ENCODE assay signal across 15 mouse cellular contexts in the genomic region with DNA sequence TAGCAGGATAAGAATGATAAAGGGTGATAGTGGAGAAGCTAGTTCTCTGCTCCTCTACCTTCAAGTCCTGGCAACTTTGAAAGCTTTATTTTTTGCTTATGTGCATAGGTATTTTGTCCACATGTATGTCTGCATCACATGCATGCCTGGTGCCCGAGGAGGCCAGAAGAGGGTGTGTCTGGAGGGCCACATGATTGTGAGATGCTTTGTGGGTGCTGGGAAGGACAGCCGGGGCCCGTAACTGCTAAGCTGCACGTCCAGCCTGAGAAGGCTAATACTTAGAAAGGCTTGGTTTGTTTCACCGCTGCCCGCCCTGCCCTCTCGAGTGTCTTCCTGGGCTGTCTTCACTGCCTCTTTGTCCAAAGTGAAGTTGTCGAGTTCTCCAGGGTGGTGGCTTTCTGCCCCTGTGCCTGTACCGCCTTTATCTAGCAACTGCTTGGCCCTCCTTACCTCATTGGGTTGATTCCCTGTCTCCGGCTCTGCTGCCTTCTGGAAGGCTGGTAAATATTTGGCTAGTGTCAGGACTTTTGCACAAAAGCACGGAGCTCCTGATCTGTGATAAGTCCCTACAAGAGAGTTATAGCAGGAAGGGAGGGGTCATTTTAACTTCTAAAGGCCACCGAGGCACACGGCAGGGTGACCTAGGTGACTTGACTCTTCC.
A peak's percentile ranks its signal among the peaks of the same experiment; 100 is the strongest.
DNase-seq lines count a peak whose midpoint lies in the region; ATAC-seq and TF ChIP-seq lines count a peak whose summit lies in the region.
"Had no signal": no experiment of that assay in that cellular context is flagged by ENCODE, and none has a peak within 500 bp of the region (broad histone marks: within the 10 kb centered on the region; RNA-seq: fewer than 3 reads in every experiment).

No protein-coding gene starts in this region.

- H3K4me3 ChIP-seq in liver, embryonic 11.5 days (ENCODE audit: low read depth, low read length) = no peak overlapping the region
- H3K4me3 ChIP-seq in intestine, embryonic 14.5 days (ENCODE audit: low read depth, low read length) = no peak overlapping the region
- H3K4me3 ChIP-seq in stomach, postnatal 0 days (ENCODE audit: low read depth, low read length) = peak overlapping the region; percentile 77
- H3K4me3 ChIP-seq: erythroblast, embryonic 14.5 days; midbrain, embryonic 15.5 days; neural tube, embryonic 13.5 days had no signal

- no peak for ATAC-seq in liver, embryonic 11.5 days (replicated peaks; ENCODE audit: low FRiP score)
- ATAC-seq in intestine, embryonic 14.5 days (replicated peaks; ENCODE audit: low FRiP score, low TSS enrichment, low read depth) = no peak
- ATAC-seq in stomach, postnatal 0 days (ENCODE audit: low FRiP score, low TSS enrichment) = peak; percentile 17; the same call in 1 of the 2 replicates
- no peak for ATAC-seq in megakaryocyte, adult 5-6 weeks (ENCODE audit: poor library complexity, severe bottlenecking)
- ATAC-seq: inflammation-experienced regulatory T-cells, adult 6 months; midbrain, embryonic 15.5 days had no signal

- TF ChIP-seq CTCF in stomach, postnatal 0 days (IDR thresholded peaks at IDR 0.05; ENCODE audit: low read depth) = no peak

- no peaks in the 10 kb centered on the region for H3K36me3 ChIP-seq in liver, embryonic 11.5 days (ENCODE audit: control insufficient read depth, insufficient read depth, low read length)
- H3K36me3 ChIP-seq in intestine, embryonic 14.5 days (ENCODE audit: control insufficient read depth, insufficient read depth, low read length) = no peaks in the 10 kb centered on the region
- H3K36me3 ChIP-seq in stomach, postnatal 0 days (ENCODE audit: control insufficient read depth, insufficient read depth, low read length) = no peaks in the 10 kb centered on the region
- H3K36me3 ChIP-seq: midbrain, embryonic 15.5 days; neural tube, embryonic 13.5 days had no signal

- H3K9ac ChIP-seq in liver, embryonic 11.5 days (ENCODE audit: low read depth, low read length) = no peak overlapping the region
- H3K9ac ChIP-seq in intestine, embryonic 14.5 days (ENCODE audit: low read length) = no peak overlapping the region
- H3K9ac ChIP-seq in stomach, postnatal 0 days (ENCODE audit: low read length) = 0 out of 2 replicates have a peak overlapping the region, but pooled peaks have one; percentile 18
- H3K9ac ChIP-seq: lung, embryonic 14.5 days; midbrain, embryonic 15.5 days; neural tube, embryonic 13.5 days had no signal

- no peak for TF ChIP-seq EP300 in stomach, postnatal 0 days (optimal IDR thresholded peaks at IDR 0.05)

- H3K27me3 ChIP-seq in liver, embryonic 11.5 days (replicated peaks; ENCODE audit: control insufficient read depth, insufficient read depth, low read length) = peaks cover 45% of the 10 kb centered on the region
- H3K27me3 ChIP-seq in intestine, embryonic 14.5 days (replicated peaks; ENCODE audit: control insufficient read depth, insufficient read depth, low read length) = peaks cover 16% of the 10 kb centered on the region
- no peaks in the 10 kb centered on the region for H3K27me3 ChIP-seq in stomach, postnatal 0 days (ENCODE audit: control insufficient read depth, insufficient read depth, low read length)

- no peaks in the 10 kb centered on the region for H3K9me3 ChIP-seq in liver, embryonic 11.5 days (ENCODE audit: control insufficient read depth, low read length)
- no peaks in the 10 kb centered on the region for H3K9me3 ChIP-seq in intestine, embryonic 14.5 days (ENCODE audit: control insufficient read depth, low read length)
- H3K9me3 ChIP-seq in stomach, postnatal 0 days (ENCODE audit: control insufficient read depth, low read length) = no peaks in the 10 kb centered on the region
- H3K9me3 ChIP-seq: midbrain, embryonic 15.5 days; neural tube, embryonic 13.5 days had no signal

- no peak for DNase-seq in liver, embryonic 11.5 days (ENCODE audit: low spot score)
- no peak for DNase-seq in liver
- DNase-seq in intestine, embryonic 14.5 days (ENCODE audit: low spot score) = no peak
- DNase-seq in kidney, postnatal 14 days = peak; percentile 33
- DNase-seq in stomach, postnatal 0 days (ENCODE audit: low spot score) = peak; percentile 62
- DNase-seq in frontal cortex, postnatal 36 days (ENCODE audit: low spot score in 2 of 2) = no peak
- DNase-seq: cerebellum, postnatal 14 days; heart, postnatal 36 days; lung, embryonic 14.5 days; thymus, postnatal 14 days had no signal

- peak overlapping the region; percentile 18; the same call in 1 of the 2 replicates for H3K4me2 ChIP-seq in liver, embryonic 11.5 days
- H3K4me2 ChIP-seq in intestine, embryonic 14.5 days (ENCODE audit: low read length) = peak overlapping the region; percentile 99
- peak overlapping the region; percentile 98 for H3K4me2 ChIP-seq in stomach, postnatal 0 days (replicated peaks; ENCODE audit: low read depth)
- H3K4me2 ChIP-seq: midbrain, embryonic 15.5 days had no signal

- H3K4me1 ChIP-seq in liver, embryonic 11.5 days (replicated peaks; ENCODE audit: control insufficient read depth, insufficient read depth, low read length) = peaks cover 12% of the 10 kb centered on the region; the same call in 1 of the 2 replicates
- peaks cover 43% of the 10 kb centered on the region for H3K4me1 ChIP-seq in intestine, embryonic 14.5 days (replicated peaks; ENCODE audit: control insufficient read depth, insufficient read depth, low read length)
- H3K4me1 ChIP-seq in stomach, postnatal 0 days (replicated peaks; ENCODE audit: control insufficient read depth, insufficient read depth) = peaks cover 18% of the 10 kb centered on the region

- WGBS in liver, embryonic 11.5 days = 62% methylated on average over 13 of the region's 13 CpGs
- 61% methylated on average over 13 of the region's 13 CpGs for WGBS in intestine, embryonic 14.5 days
- WGBS in stomach, postnatal 0 days = 46% methylated on average over 13 of the region's 13 CpGs

- H3K27ac ChIP-seq in liver, embryonic 11.5 days (ENCODE audit: low read depth, low read length) = no peak overlapping the region
- H3K27ac ChIP-seq in intestine, embryonic 14.5 days (ENCODE audit: low read depth) = peak overlapping the region; percentile 43; the same call in 1 of the 2 replicates
- peak overlapping the region; percentile 61 for H3K27ac ChIP-seq in stomach, postnatal 0 days (replicated peaks)
- H3K27ac ChIP-seq: midbrain, embryonic 15.5 days; neural tube, embryonic 13.5 days had no signal

Comparison
In these comparisons a context has a peak if more than half of its experiments do, and no peak if none do; other contexts are left out.
1. DNase-seq: peak in kidney, postnatal 14 days (single experiment) and stomach, postnatal 0 days (single experiment); none in liver, embryonic 11.5 days (single experiment), liver (single experiment), intestine, embryonic 14.5 days (single experiment) and frontal cortex, postnatal 36 days (0 of 2).
2. H3K4me2 ChIP-seq: peak in every context shown above with its lines; median percentile 99 in intestine, embryonic 14.5 days; 98 in stomach, postnatal 0 days; 18 in liver, embryonic 11.5 days.